Mouse (Mus musculus) ES-Bruce4 (cell line): Measurements from ENCODE around the gene Krtap5-5. TPM values are rescaled to one million over a fixed set of nuclear protein-coding genes. Genes with fewer than 3 reads are reported as not detected.

Experiments
- H3K27ac ChIP-seq: 2 replicates; pipeline ENCODE4 v1.5.1; 2012; ENCODE audit warnings: low read length, inconsistent platforms; ENCODE audit not compliant: insufficient read depth
- H3K27me3 ChIP-seq: 2 replicates; pipeline ENCODE4 v1.6.1; 2012; ENCODE audit warnings: mild to moderate bottlenecking, low read length, inconsistent platforms; ENCODE audit not compliant: control insufficient read depth, poor library complexity, insufficient read depth, severe bottlenecking
- H3K36me3 ChIP-seq: 2 replicates; pipeline ENCODE4 v1.6.1; 2012; ENCODE audit warnings: inconsistent platforms, mild to moderate bottlenecking, low read length, moderate library complexity; ENCODE audit not compliant: control insufficient read depth, poor library complexity, insufficient read depth, severe bottlenecking
- H3K4me1 ChIP-seq: one replicate; pipeline ENCODE4 v1.8.1; 2011; ENCODE audit warnings: low read length; ENCODE audit not compliant: control insufficient read depth, insufficient read depth
- H3K4me3 ChIP-seq: 2 replicates; pipeline ENCODE4 v1.5.1; 2011; ENCODE audit warnings: low read depth, mild to moderate bottlenecking, low read length
- H3K9ac ChIP-seq: 2 replicates; pipeline ENCODE4 v1.6.1; 2012; ENCODE audit warnings: low read depth, mild to moderate bottlenecking, inconsistent platforms; ENCODE audit not compliant: poor library complexity, severe bottlenecking
- H3K9me3 ChIP-seq: replicated peaks from 2 replicates; pipeline ENCODE4 v1.6.1; 2012; ENCODE audit warnings: mild to moderate bottlenecking, low read length, inconsistent platforms; ENCODE audit not compliant: control insufficient read depth, poor library complexity, insufficient read depth, severe bottlenecking
- CTCF ChIP-seq: IDR thresholded peaks from one replicate; pipeline ENCODE4 v1.8.1; 2011; ENCODE audit warnings: low read depth, low read length
- EP300 ChIP-seq: IDR thresholded peaks from 2 replicates; pipeline ENCODE4 v1.6.1; 2011; ENCODE audit warnings: low read depth, low read length; ENCODE audit not compliant: insufficient read depth
- POLR2A ChIP-seq: IDR thresholded peaks from one replicate; pipeline ENCODE4 v1.8.1; 2011; ENCODE audit warnings: low read length; ENCODE audit not compliant: insufficient read depth
- polyA plus RNA-seq: library from polyadenylated mRNA; stranded (reverse); fragments of >200 nt; gene quantifications from 2 replicates; pipeline ENCODE4 v1.2.4, GENCODE M21; 2011; ENCODE audit warnings: low read depth; ENCODE audit not compliant: missing spikeins, insufficient read depth, insufficient read length

Gene Krtap5-5
- polyA plus RNA-seq, 1 experiment = not detected

- Histone ChIP-seq H3K36me3 (no peaks in the 10 kb centered on the region), H3K27ac (no peak overlapping the region), H3K9ac (no peak overlapping the region), H3K27me3 (no peaks in the 10 kb centered on the region), H3K9me3 (no peaks in the 10 kb centered on the region), H3K4me1 (peaks cover 5% of the 10 kb centered on the region), H3K4me3 (no peak overlapping the region)
- TF ChIP-seq CTCF = no peak
- no peak for TF ChIP-seq POLR2A
- TF ChIP-seq EP300 = no peak
Observed at GRCm38 (mm10) chr7:142205488-142205887, 24.3 kb downstream of the Krtap5-5 start.

GRCm38 (mm10) chr7:142201064-142201463 lies 28.7 kb downstream of the Krtap5-5 start, which contains the start of gene Krtap5-3:
TSS of gene Krtap5-3 (plus strand) at chr7:142201364.
- Histone ChIP-seq H3K4me1 (no peaks in the 10 kb centered on the region), H3K36me3 (no peaks in the 10 kb centered on the region), H3K4me3 (no peak within 1 kb of the TSS), H3K27ac (no peak within 1 kb of the TSS), H3K9ac (no peak within 1 kb of the TSS), H3K9me3 (no peaks in the 10 kb centered on the region), H3K27me3 (no peaks in the 10 kb centered on the region)
- TF ChIP-seq EP300 (no peak), CTCF (no peak), POLR2A (no peak)

GRCm38 (mm10) chr7:142198748-142199147 lies 31.0 kb downstream of the Krtap5-5 start:
- no peaks in the 10 kb centered on the region for H3K4me1 ChIP-seq

GRCm38 (mm10) chr7:142190289-142190688 lies 39.5 kb downstream of the Krtap5-5 start, which contains the start of gene Gm10153:
TSS of gene Gm10153 (minus strand) at chr7:142190389.
- Histone ChIP-seq H3K36me3 (no peaks in the 10 kb centered on the region), H3K9me3 (peaks cover 16% of the 10 kb centered on the region), H3K4me3 (no peak within 1 kb of the TSS), H3K27ac (no peak within 1 kb of the TSS), H3K4me1 (no peaks in the 10 kb centered on the region), H3K27me3 (no peaks in the 10 kb centered on the region), H3K9ac (no peak within 1 kb of the TSS)
- TF ChIP-seq EP300 (no peak), POLR2A (no peak), CTCF (no peak)

More at GRCm38 (mm10) chr7:142198748-142199147, 31.0 kb downstream of the Krtap5-5 start:
- H3K36me3 ChIP-seq = no peaks in the 10 kb centered on the region
- H3K9ac ChIP-seq = no peak overlapping the region
- no peak for TF ChIP-seq CTCF
- no peak for TF ChIP-seq POLR2A
- no peak for TF ChIP-seq EP300
- no peaks in the 10 kb centered on the region for H3K27me3 ChIP-seq
- peaks cover 15% of the 10 kb centered on the region for H3K9me3 ChIP-seq
- no peak overlapping the region for H3K27ac ChIP-seq
- no peak overlapping the region for H3K4me3 ChIP-seq

- Histone ChIP-seq H3K4me3 (no peak overlapping the region), H3K27ac (no peak overlapping the region), H3K27me3 (no peaks in the 10 kb centered on the region), H3K4me1 (no peaks in the 10 kb centered on the region), H3K36me3 (no peaks in the 10 kb centered on the region), H3K9ac (no peak overlapping the region), H3K9me3 (no peaks in the 10 kb centered on the region)
- TF ChIP-seq POLR2A (no peak), CTCF (no peak), EP300 (no peak)
Observed at GRCm38 (mm10) chr7:142188156-142188555, 41.6 kb downstream of the Krtap5-5 start.

GRCm38 (mm10) chr7:142181021-142181420 lies 48.8 kb downstream of the Krtap5-5 start:
- Histone ChIP-seq H3K27me3 (no peaks in the 10 kb centered on the region), H3K9ac (no peak overlapping the region), H3K27ac (no peak overlapping the region), H3K9me3 (no peaks in the 10 kb centered on the region; the same call in 1 of the 2 replicates), H3K4me3 (no peak overlapping the region), H3K4me1 (no peaks in the 10 kb centered on the region), H3K36me3 (no peaks in the 10 kb centered on the region)
- TF ChIP-seq EP300 (no peak), CTCF (no peak), POLR2A (no peak)

Other genes with a start within 250 kb of the Krtap5-5 start
- gene Mob2, start 168.9 kb downstream of the Krtap5-5 start, polyA plus RNA-seq = 19.0 and 20.7 TPM in 2 replicates
- 2.0 and 2.3 TPM in 2 replicates for gene Dusp8, start 134.1 kb downstream of the Krtap5-5 start, polyA plus RNA-seq
- gene Gm45618, start 109.2 kb downstream of the Krtap5-5 start, polyA plus RNA-seq = not detected in 2 replicates
- not detected in 2 replicates for gene Gm39115, start 93.9 kb downstream of the Krtap5-5 start, polyA plus RNA-seq
- not detected in 2 replicates for gene Gm45337, start 85.4 kb downstream of the Krtap5-5 start, polyA plus RNA-seq
- gene Gm29735, start 72.9 kb downstream of the Krtap5-5 start, polyA plus RNA-seq = not detected in 2 replicates
- gene Gm4553, start 64.2 kb downstream of the Krtap5-5 start, polyA plus RNA-seq = not detected in 2 replicates
- not detected in 2 replicates for gene Krtap5-2, start 54.0 kb downstream of the Krtap5-5 start, polyA plus RNA-seq
- gene Gm10153, start 39.6 kb downstream of the Krtap5-5 start, polyA plus RNA-seq = not detected in 2 replicates
- not detected in 2 replicates for gene Krtap5-3, start 28.6 kb downstream of the Krtap5-5 start, polyA plus RNA-seq
- gene Gm7579, start 18.1 kb downstream of the Krtap5-5 start, polyA plus RNA-seq = not detected in 2 replicates
- not detected in 2 replicates for gene Gm40460, start 11.1 kb upstream of the Krtap5-5 start, polyA plus RNA-seq
- gene Gm2431, start 28.4 kb upstream of the Krtap5-5 start, polyA plus RNA-seq = not detected in 2 replicates
- not detected in 2 replicates for gene Gm4559, start 44.4 kb upstream of the Krtap5-5 start, polyA plus RNA-seq
- not detected in 2 replicates for gene Krtap5-1, start 67.1 kb upstream of the Krtap5-5 start, polyA plus RNA-seq
- gene Krtap5-4, start 73.6 kb upstream of the Krtap5-5 start, polyA plus RNA-seq = not detected in 2 replicates
- gene Ifitm10, start 143.8 kb upstream of the Krtap5-5 start, polyA plus RNA-seq = 0.90 TPM in 1 of 2 replicates, not detected in the other
- gene Gm49369, start 152.7 kb upstream of the Krtap5-5 start, polyA plus RNA-seq = not detected in 2 replicates
- gene Ctsd, start 158.1 kb upstream of the Krtap5-5 start, polyA plus RNA-seq = 248 and 256 TPM in 2 replicates
- 0.82 TPM in 1 of 2 replicates, not detected in the other for gene Syt8, start 204.9 kb upstream of the Krtap5-5 start, polyA plus RNA-seq
- 2.1 and 4.8 TPM in 2 replicates for gene Tnni2, start 211.8 kb upstream of the Krtap5-5 start, polyA plus RNA-seq
- 3.7 and 6.0 TPM in 2 replicates for gene Lsp1, start 230.8 kb upstream of the Krtap5-5 start, polyA plus RNA-seq